Mouse (Mus musculus): Measurements from ENCODE around the gene Acad11.

- no peak for TF ChIP-seq POLR2A (IDR thresholded peaks at IDR 0.05; ENCODE audit: low read depth, low read length)
- no peak for TF ChIP-seq CTCF (IDR thresholded peaks at IDR 0.05; ENCODE audit: extremely low read depth, insufficient read depth, insufficient read length, insufficient replicate concordance)
Observed at GRCm38 (mm10) chr9:104102901-104103300, 39.7 kb downstream of the Acad11 start.
